Mouse (Mus musculus) frontal cortex, adult (tissue): ENCODE results near the gene Acat1.

Experiments used
- ATAC-seq: cut with Nextera tagmentation; 2 replicates; pipeline ENCODE4 v1.9.2; 2017; ENCODE audit warnings: mild to moderate bottlenecking, moderate library complexity, mixed read lengths; ENCODE audit not compliant: low TSS enrichment

Gene Acat1

GRCm38 (mm10) chr9:53609968-53610781 lies at the start of gene Acat1:
Gene Acat1, minus strand, starts transcription at chr9:53610382.
- ATAC-seq = peak; percentile 96

DNA sequence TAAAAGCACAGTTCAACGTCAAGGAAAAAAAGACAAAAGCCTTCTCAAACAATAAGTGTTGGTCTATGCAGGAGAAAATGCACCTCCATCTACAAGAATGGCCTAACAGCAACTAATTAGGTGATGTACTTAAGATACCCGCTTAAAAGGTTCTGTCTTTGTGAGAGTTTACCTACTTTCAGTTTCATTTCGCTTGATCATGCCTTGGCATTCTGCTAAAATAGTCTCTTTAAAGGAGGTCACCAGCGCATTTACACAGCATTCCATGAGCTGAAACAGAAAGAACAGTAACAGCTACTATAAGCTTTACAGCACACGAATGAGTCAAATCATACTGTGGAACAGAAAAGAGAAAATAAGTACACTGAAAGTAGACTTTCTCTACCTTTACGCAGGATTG lies 24.6 kb upstream of the Acat1 start:
- no peak for ATAC-seq

DNA sequence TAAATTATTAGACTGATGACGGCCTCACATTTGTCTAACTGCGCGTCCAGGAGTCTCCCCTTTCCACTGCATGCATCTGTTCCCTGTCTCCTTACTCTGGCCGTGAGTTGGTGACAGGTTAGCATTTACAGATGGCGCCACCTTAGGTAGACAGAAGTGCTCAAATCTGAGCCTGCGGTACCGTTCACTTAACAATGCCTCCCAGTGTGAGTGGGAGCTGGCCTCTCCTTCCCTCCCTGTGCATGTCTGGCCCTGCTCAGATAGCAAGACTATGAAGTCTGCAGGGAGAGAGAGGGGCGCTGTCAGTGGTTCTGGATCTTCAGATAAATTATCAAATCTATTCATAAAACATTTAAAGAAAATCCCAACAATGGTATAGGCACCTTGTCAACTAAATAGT lies 5.1 kb upstream of the Acat1 start:
- ATAC-seq = no peak

DNA sequence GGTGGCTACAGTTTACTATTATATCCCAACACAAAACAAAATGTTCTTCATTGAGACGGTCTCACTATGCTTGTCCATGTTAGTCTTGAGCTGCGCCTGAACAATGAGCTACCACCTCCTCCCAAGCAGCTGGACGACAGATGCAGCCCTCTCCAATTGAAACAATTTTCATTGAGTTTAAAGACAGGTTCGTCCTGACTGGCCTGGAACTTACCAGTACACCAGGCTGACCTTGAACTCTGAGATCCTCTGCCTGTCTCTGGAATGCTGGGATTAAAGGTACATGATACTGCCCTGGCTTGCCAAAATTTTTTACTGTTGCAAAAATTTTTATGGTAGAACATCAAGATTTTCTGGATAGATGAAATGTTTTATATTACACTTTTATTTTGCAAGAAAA lies 4.1 kb upstream of the Acat1 start:
- ATAC-seq = no peak

GRCm38 (mm10) chr9:53609306-53609967 lies 745 bp downstream of the Acat1 start:
- ATAC-seq = peak; percentile 41; the same call in 1 of the 2 replicates

DNA sequence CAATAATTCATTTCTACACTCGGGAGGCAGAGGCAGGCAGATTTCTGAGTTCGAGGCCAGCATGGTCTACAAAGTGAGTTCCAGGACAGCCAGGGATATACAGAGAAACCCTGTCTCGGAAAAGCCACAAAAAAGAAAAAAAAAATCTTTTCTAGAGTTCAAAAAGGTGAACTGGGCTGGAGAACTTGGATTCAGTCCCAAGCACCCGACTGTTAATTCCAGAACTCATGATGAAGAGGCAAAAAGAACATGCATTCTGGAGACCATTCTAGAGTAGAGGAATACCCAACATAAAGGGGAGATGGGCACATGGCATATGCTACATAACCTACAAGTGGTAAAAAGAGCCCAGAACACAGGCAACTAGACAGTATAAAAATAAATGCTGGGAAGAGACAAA lies 2.4 kb downstream of the Acat1 start:
- ATAC-seq = no peak

GRCm38 (mm10) chr9:53607192-53607591 lies 3.0 kb downstream of the Acat1 start:
- ATAC-seq = no peak

GRCm38 (mm10) chr9:53604954-53605353 lies 5.2 kb downstream of the Acat1 start:
- no peak for ATAC-seq

DNA sequence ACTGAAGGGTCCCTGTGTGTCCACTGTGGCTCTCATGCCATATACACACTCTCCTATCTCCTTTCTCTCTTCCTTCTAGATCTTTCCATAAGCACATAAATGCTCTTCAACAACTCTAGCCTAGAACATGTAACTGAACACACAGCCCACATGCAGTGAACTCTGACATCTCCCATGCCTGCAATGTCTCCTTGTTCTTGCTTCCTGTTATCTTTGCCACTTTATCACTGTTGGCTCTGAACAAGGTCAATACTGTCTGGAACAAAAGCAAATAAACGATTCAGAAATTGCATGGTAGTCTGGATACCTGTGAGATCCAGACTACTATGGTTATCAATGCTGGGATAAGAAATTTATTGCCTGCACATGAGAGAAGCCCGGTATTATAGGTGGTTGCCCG lies 6.3 kb downstream of the Acat1 start:
- no peak for ATAC-seq

DNA sequence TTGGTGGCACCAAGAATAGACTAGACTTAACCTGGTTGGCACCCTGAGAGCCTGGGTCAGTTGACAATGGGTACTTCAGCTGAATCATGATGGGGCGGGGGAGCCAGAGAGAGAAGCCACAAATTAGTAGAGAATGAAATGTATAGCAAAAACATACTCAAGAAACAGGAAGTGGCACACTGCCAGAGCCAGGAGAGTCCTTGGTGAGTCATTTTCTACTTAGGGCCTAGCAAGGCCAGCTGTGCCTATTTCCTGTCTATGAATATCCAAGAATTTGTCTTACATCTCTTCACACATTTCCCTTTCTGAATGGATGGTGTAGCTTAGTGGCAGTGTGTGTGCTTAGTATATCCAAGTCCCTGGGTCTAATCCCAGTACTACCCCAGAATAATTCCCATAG lies 6.8 kb downstream of the Acat1 start:
- peak; percentile 78; the same call in 1 of the 2 replicates for ATAC-seq

DNA sequence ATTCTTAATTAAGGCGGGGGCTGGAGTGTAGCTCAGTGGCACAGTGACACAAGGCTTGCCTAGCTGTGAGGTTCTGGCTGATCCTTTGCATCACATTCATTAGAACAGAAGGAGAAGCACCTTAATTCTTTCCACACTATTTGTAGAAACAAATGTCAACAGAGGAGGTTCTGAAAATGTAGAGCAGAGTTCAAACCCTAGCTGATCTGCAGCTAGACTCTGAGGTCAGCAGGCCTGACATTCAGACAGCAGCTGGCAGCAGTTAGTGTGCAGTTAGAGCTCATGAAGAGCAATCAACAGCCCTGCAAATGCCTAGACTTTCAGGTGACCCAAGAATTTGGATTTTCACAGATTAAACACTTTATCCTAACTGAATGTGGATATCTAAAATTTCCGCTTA lies 8.6 kb downstream of the Acat1 start:
- ATAC-seq = no peak

- ATAC-seq = no peak
Measured at GRCm38 (mm10) chr9:53598631-53599030, 11.6 kb downstream of the Acat1 start.

- no peak for ATAC-seq
Measured at GRCm38 (mm10) chr9:53596971-53597600, 13.1 kb downstream of the Acat1 start.

DNA sequence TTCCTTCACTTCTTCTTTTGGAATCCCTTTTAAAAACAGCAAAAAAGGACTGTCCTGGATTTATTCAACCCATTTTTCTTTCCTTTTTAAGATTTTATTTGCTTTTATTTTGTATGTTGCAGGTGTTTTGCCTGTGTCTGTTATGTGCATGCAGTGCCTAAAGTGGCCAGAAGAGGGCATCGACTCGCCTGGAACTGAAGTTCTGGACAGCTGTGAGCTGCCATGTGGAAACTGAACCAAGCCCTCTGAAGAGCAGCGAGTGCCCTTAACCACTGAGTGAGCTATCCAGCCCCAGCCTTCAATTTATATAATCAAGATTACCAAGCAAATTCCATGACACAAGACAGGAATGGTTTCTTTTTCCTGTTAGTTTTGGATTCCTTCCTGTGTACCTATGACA lies 15.4 kb downstream of the Acat1 start:
- no peak for ATAC-seq

GRCm38 (mm10) chr9:53581870-53582269 lies 28.3 kb downstream of the Acat1 start:
- ATAC-seq = no peak

- no peak for ATAC-seq
Measured at GRCm38 (mm10) chr9:53575721-53576120, 34.5 kb downstream of the Acat1 start.

GRCm38 (mm10) chr9:53572516-53573307 lies 37.5 kb downstream of the Acat1 start:
- ATAC-seq = no peak

GRCm38 (mm10) chr9:53570662-53571061 lies 39.5 kb downstream of the Acat1 start:
- peak; percentile 87 for ATAC-seq

- no peak for ATAC-seq
Measured at GRCm38 (mm10) chr9:53537336-53537965, 72.7 kb downstream of the Acat1 start.

- ATAC-seq = peak; percentile 99
Measured at GRCm38 (mm10) chr9:53536558-53537320, 73.4 kb downstream of the Acat1 start, which contains the start of the genes Atm and Npat. Gene Atm, minus strand, starts transcription at chr9:53536740. Gene Npat, plus strand, starts transcription at chr9:53537047.
